Mouse (Mus musculus): ENCODE measurements around the gene Lgi1.

DNA sequence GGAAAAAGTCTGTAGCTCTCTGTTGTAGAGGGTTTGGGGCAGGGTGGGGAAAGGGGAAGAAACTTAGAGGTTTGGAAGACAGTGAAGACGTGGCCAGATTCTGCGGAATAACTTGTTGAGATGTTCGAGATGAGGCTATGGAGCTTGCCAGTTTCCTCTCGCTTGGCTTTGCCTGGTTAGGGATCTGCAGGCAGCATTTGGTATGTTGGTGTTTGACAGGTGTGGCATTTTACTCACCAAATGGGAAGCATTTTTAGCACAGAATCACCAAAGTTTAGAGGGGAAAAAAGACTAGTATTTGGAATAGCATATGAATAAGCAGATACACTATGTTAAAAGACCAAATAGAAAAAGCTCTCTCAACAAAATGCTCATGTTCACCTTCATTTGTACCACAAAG lies 54.0 kb downstream of the Lgi1 start:
- TF ChIP-seq CTCF (IDR thresholded peaks at IDR 0.05; ENCODE audit: borderline replicate concordance, insufficient read depth, low read depth, low read length), result no peak
- no peak for TF ChIP-seq POLR2A (IDR thresholded peaks at IDR 0.05; ENCODE audit: borderline replicate concordance, insufficient read depth, low read length)
